Mouse (Mus musculus): ENCODE results near the gene Trpc3. TPM values are rescaled to one million over a fixed set of nuclear protein-coding genes. Genes with fewer than 3 reads are reported as not detected.
A peak's percentile ranks its signal among the peaks of the same experiment; 100 is the strongest.
"Not testable (repeated sequence)": the region's sequence is repeated elsewhere in the genome, so short reads cannot be mapped to it uniquely, and the experiment has no call there.

Gene Trpc3
- total and polyA plus RNA-seq, 2 experiments from 2014 or later = 9.9 to 21.5 TPM

DNA sequence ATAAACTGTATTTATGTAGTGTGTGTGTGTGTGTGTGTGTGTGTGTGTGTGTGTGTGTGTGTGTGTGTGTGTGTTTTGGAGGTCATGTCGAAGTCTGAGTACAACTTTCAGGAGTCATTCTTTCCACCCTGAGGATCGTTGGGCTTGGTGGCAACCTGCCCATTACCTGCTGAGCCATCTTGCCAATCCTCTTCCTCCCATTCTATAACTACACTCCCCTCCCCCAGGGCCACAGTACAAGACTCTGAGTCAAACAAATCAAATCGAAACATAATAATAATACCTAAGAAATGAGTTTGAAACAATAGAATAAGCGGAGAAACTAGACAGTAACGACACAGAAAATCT, 76.1 kb downstream of the Trpc3 start:
- whole genome bisulfite sequencing = 58% methylated on average over 5 of the region's 5 CpGs
- Histone ChIP-seq H3K27me3 (ENCODE audit: insufficient read depth, low read length) (no peaks in the 10 kb centered on the region), H3K9ac (replicated peaks; ENCODE audit: low read length, poor library complexity, severe bottlenecking) (peak overlapping the region; percentile 57; the same call in 1 of the 2 replicates), H3K9me3 (ENCODE audit: low read length) (no peaks in the 10 kb centered on the region), H3K4me1 (ENCODE audit: insufficient read depth, low read length) (peaks cover 3% of the 10 kb centered on the region; the same call in 1 of the 2 replicates), H3K4me2 (ENCODE audit: low read depth, low read length, poor library complexity, severe bottlenecking) (peak overlapping the region; percentile 55), H3K36me3 (ENCODE audit: insufficient read depth, low read length) (no peaks in the 10 kb centered on the region), H3K4me3 (ENCODE audit: low read depth, low read length) (0 out of 2 replicates have a peak overlapping the region, but pooled peaks have one; percentile 49), H3K27ac (ENCODE audit: low read depth, low read length) (0 out of 2 replicates have a peak overlapping the region, but pooled peaks have one; percentile 79)
- ATAC-seq (ENCODE audit: low FRiP score) = no peak
- DNase-seq (ENCODE audit: low spot score) = no peak
- TF ChIP-seq CTCF (IDR thresholded peaks at IDR 0.05) = no peak

DNA sequence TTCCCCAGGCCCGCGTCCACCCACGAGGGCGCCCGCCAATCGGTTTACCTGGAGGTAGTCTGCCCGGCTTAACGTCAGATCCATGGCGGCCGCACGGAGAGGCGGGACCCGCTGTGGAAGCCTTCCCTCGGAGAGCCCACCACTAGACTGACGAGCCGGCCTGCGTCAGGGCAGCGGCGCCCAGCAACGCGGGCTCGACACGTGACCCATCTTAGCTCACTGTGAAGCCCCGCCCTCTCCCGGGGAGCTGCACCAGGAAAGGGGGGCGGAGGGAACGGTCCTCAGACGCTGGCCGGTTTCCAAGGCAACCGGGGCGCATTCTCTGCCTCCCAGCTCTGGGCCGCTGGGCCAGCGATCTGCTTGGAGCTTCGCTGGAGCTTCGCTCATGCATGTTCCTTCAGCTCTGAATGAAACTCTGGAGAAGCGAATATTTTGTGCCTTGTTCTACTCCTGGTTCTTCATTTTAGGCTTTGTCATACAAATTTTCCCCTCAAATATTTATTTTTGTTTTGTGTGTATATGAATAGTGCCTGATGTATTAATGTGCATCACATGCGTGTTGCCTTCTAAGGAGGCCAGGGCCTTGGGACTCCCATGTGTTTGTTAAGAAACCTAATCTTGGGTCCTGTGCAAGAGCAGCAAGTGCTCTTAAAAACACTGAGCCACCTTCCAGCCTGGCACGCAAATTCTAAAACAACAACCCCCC, 76.6 kb downstream of the Trpc3 start, which contains the start of gene Bbs7:
TSS of gene Bbs7 (minus strand) at position 276 of the 706 bp plus-strand sequence.
- DNase-seq (ENCODE audit: low spot score) (peak; percentile 98), ATAC-seq (ENCODE audit: low FRiP score) (peak; percentile 99)
- Histone ChIP-seq H3K36me3 (ENCODE audit: insufficient read depth, low read length) (no peaks in the 10 kb centered on the region), H3K4me3 (ENCODE audit: low read depth, low read length) (peak within 1 kb of the TSS; percentile 49), H3K27ac (ENCODE audit: low read depth, low read length) (peak within 1 kb of the TSS; percentile 79), H3K4me1 (ENCODE audit: insufficient read depth, low read length) (peaks cover 3% of the 10 kb centered on the region; the same call in 1 of the 2 replicates), H3K9me3 (ENCODE audit: low read length) (no peaks in the 10 kb centered on the region), H3K9ac (replicated peaks; ENCODE audit: low read length, poor library complexity, severe bottlenecking) (peak within 1 kb of the TSS; percentile 57), H3K27me3 (ENCODE audit: insufficient read depth, low read length) (no peaks in the 10 kb centered on the region), H3K4me2 (ENCODE audit: low read depth, low read length, poor library complexity, severe bottlenecking) (peak within 1 kb of the TSS; percentile 55)
- WGBS = 3% methylated on average over 37 of the region's 38 CpGs
- no peak for TF ChIP-seq CTCF (IDR thresholded peaks at IDR 0.05)

DNA sequence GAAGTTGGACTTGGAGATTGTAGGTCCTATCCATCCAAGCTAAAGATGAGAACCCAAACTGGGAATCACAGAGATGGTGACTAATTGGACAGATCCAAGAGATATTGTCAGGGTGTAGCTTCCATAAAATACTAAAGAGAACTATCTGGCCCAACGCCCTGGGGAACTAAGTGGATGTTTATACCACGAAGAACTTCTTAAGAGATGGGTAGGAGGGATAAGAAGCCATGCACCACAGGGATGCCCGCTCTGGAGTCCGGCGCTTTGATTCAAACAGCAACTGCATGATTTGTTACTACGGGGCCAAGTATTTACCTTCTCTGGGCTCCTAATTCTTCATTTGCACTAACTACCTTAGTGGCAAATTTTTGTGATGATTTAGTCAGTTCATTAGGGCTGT, 77.3 kb downstream of the Trpc3 start:
- Histone ChIP-seq H3K4me1 (ENCODE audit: insufficient read depth, low read length) (peaks cover 3% of the 10 kb centered on the region; the same call in 1 of the 2 replicates), H3K9ac (replicated peaks; ENCODE audit: low read length, poor library complexity, severe bottlenecking) (peak overlapping the region; percentile 57), H3K4me3 (ENCODE audit: low read depth, low read length) (peak overlapping the region; percentile 49), H3K36me3 (ENCODE audit: insufficient read depth, low read length) (no peaks in the 10 kb centered on the region), H3K4me2 (ENCODE audit: low read depth, low read length, poor library complexity, severe bottlenecking) (peak overlapping the region; percentile 55), H3K9me3 (ENCODE audit: low read length) (no peaks in the 10 kb centered on the region), H3K27me3 (ENCODE audit: insufficient read depth, low read length) (no peaks in the 10 kb centered on the region), H3K27ac (ENCODE audit: low read depth, low read length) (peak overlapping the region; percentile 79)
- DNase-seq (ENCODE audit: low spot score) (peak; percentile 21), ATAC-seq (ENCODE audit: low FRiP score) (peak; percentile 26)
- no peak for TF ChIP-seq CTCF (IDR thresholded peaks at IDR 0.05)
- under 1% methylated on average over 6 of the region's 6 CpGs for WGBS

DNA sequence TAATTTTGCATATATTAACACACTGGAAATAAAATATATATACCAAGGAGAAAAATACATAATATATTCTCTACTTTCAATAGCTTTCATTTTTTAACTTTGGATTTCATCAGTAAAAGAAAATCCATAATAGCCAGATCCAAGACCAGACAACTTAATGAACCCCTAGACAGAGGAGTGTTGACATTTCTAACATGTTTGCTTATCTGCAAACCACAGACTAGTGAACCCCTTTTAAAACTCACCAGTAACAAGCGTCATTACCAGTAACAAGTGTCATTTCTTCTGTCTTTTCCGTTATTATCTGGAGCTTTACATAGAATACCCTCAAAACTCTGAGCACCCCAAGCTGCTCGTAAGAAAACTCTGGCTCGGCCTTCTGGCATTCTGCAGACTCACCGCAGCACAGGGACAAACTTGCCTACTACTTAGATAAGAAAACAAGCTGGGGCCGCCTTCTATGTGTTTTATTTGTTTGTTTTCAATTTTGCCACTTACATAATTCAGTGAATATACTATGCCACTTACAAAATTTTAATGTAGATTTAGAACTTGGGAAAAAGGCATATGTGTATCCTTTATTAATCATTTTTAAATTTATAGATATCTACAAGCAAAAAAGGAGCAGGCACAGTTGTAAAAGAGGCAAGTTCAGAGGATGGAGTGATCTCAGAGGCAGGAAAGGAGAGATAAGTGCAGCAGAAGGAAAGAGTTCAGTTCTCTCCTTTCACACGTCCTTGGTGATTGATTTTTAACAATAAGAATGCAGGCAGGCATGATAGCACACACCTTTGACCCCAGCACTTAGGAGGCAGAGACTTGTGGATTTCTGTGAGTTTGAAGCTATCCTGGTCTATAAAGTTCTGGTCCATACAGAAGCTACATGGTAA, 83.8 kb downstream of the Trpc3 start:
- H3K4me2 ChIP-seq (ENCODE audit: low read depth, low read length, poor library complexity, severe bottlenecking) = no peak overlapping the region
- no peak for TF ChIP-seq CTCF (IDR thresholded peaks at IDR 0.05)
- peaks cover 13% of the 10 kb centered on the region for H3K36me3 ChIP-seq (ENCODE audit: insufficient read depth, low read length)
- H3K4me3 ChIP-seq (ENCODE audit: low read depth, low read length) = no peak overlapping the region
- DNase-seq (ENCODE audit: low spot score) (no peak), ATAC-seq (ENCODE audit: low FRiP score) (no peak)
- H3K4me1 ChIP-seq (ENCODE audit: insufficient read depth, low read length) = no peaks in the 10 kb centered on the region
- H3K9ac ChIP-seq (replicated peaks; ENCODE audit: low read length, poor library complexity, severe bottlenecking) = no peak overlapping the region
- no peaks in the 10 kb centered on the region for H3K27me3 ChIP-seq (ENCODE audit: insufficient read depth, low read length)
- no peak overlapping the region for H3K27ac ChIP-seq (ENCODE audit: low read depth, low read length)
- H3K9me3 ChIP-seq (ENCODE audit: low read length) = no peaks in the 10 kb centered on the region
- WGBS = 82% methylated on average over 7 of the region's 7 CpGs

DNA sequence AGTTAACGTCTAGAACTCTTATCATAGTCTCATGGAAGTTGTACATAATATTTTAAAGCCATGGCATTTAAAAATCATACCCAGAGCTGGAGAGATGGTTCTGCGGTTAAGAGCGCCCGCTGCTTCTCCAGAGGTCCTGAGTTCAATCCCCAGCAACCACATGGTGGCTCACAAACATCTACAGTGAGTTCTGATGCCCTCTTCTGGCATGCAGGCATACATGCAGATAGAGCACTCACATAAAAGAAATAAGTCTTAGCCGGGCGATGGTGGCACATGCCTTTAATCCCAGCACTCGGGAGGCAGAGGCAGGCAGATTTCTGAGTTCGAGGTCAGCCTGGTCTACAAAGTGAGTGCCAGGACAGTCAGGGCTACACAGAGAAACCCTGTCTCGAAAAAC, 90.2 kb downstream of the Trpc3 start:
- not testable (repeated sequence) for H3K4me2 ChIP-seq (ENCODE audit: low read depth, low read length, poor library complexity, severe bottlenecking); H3K27me3 ChIP-seq (ENCODE audit: insufficient read depth, low read length); H3K27ac ChIP-seq (ENCODE audit: low read depth, low read length); ATAC-seq (ENCODE audit: low FRiP score); H3K4me1 ChIP-seq (ENCODE audit: insufficient read depth, low read length); H3K4me3 ChIP-seq (ENCODE audit: low read depth, low read length); DNase-seq (ENCODE audit: low spot score); H3K9me3 ChIP-seq (ENCODE audit: low read length); H3K9ac ChIP-seq (replicated peaks; ENCODE audit: low read length, poor library complexity, severe bottlenecking)
- 92% methylated on average over 8 of the region's 9 CpGs for WGBS
- peak; percentile 30; the same call in 1 of the 2 replicates for TF ChIP-seq CTCF (IDR thresholded peaks at IDR 0.05)
- peaks cover 16% of the 10 kb centered on the region for H3K36me3 ChIP-seq (ENCODE audit: insufficient read depth, low read length)

Measured in midbrain, postnatal 0 days (tissue).